Mouse (Mus musculus) heart, postnatal 0 days (tissue): ENCODE results near the gene Slc47a2.

Experiments
- CTCF ChIP-seq: IDR thresholded peaks from 2 replicates; pipeline ENCODE4 v1.5.1; 2016; ENCODE audit warnings: antibody characterized with exemption, control low read depth, low read depth
- EP300 ChIP-seq: IDR thresholded peaks from 2 replicates; pipeline ENCODE4 v1.6.1; 2016; ENCODE audit warnings: antibody characterized with exemption, low read depth

DNA sequence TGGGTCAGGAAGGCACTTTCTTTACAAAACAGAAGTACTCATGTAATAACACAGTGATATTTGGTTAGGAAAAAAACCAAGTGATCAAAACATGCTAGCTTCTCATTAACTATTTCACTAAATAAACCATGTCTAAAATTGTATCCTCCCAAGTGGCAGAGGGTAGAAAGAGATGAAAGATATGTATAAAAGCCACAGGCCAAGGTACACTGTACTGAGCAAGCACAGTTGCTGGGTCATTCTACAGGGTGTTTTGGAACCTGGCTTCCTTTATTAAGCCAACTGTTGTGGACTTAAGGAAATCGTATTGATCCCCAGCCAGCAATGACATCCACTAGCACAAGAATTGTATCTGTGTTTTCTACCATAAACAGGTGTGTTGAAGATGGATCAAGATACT, 78.8 kb downstream of the Slc47a2 start:
- TF ChIP-seq CTCF (no peak), EP300 (no peak)
